Mouse (Mus musculus): Measurements from ENCODE around the gene Cenph.

DNA sequence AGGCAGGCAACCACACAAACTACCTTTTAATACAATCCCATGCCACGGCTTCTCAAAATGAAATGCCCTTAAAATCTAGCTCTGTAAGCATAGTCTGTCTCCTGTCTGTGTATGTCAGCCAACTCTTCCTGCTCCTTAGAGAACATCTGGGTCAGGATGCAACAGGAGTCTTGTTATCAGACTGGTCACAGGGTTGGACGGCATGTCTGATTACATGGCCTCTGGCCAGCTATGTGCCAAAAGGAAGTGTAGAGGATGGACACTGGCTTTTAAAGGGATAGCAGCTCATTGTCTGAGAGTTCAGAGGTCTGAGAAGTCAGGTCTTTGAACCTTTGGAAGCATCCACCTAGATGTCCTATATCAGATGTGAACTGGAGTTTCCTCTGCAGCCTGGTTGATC is 20.4 kb downstream of the Cenph start:
- TF ChIP-seq CTCF (IDR thresholded peaks at IDR 0.05; ENCODE audit: low read depth) (no peak), EP300 (optimal IDR thresholded peaks at IDR 0.05) (no peak)
